Mouse (Mus musculus) lung, embryonic 14.5 days (tissue): ENCODE results near the gene Plekhm2. TPM values are rescaled to one million over a fixed set of nuclear protein-coding genes. Genes with fewer than 3 reads are reported as not detected.
A peak's percentile ranks its signal among the peaks of the same experiment; 100 is the strongest.

Experiments
- ATAC-seq: fragments of 200-750 bp; cut with Nextera tagmentation; 2 replicates; pipeline ENCODE4 v1.8.0; 2017; ENCODE audit warnings: mild to moderate bottlenecking, moderate TSS enrichment, moderate library complexity; ENCODE audit not compliant: insufficient read depth
- DNase-seq: peaks from one replicate; pipeline ENCODE4 v3.0.0-alpha.2; 2015
- H3K27ac ChIP-seq: fragments of 300-500 bp; sonication (generic); 2 replicates; pipeline ENCODE4 v1.5.1; 2014; ENCODE audit warnings: low read depth, mild to moderate bottlenecking, moderate library complexity
- H3K27me3 ChIP-seq: fragments of 300-500 bp; sonication (generic); 2 replicates; pipeline ENCODE4 v1.6.1; 2014; ENCODE audit warnings: low read length, control low read depth; ENCODE audit not compliant: insufficient read depth
- H3K36me3 ChIP-seq: fragments of 300-500 bp; sonication (generic); 2 replicates; pipeline ENCODE4 v1.6.1; 2014; ENCODE audit warnings: control low read depth; ENCODE audit not compliant: insufficient read depth
- H3K4me1 ChIP-seq: fragments of 300-500 bp; sonication (generic); 2 replicates; pipeline ENCODE4 v1.6.1; 2014; ENCODE audit warnings: antibody characterized with exemption, control low read depth; ENCODE audit not compliant: insufficient read depth
- H3K4me2 ChIP-seq: fragments of 300-500 bp; sonication (generic); 2 replicates; pipeline ENCODE4 v1.6.1; 2014; ENCODE audit warnings: mild to moderate bottlenecking
- H3K4me3 ChIP-seq: fragments of 300-500 bp; sonication (generic); 2 replicates; pipeline ENCODE4 v1.5.1; 2014; ENCODE audit warnings: low read depth, low read length
- H3K9ac ChIP-seq: fragments of 300-500 bp; sonication (generic); 2 replicates; pipeline ENCODE4 v1.6.1; 2014
- H3K9me3 ChIP-seq: fragments of 300-500 bp; sonication (generic); 2 replicates; pipeline ENCODE4 v1.6.1; 2016; ENCODE audit warnings: low read depth, low read length, control low read depth
- CTCF ChIP-seq: IDR thresholded peaks from 2 replicates; pipeline ENCODE4 v1.5.1; 2016; ENCODE audit warnings: antibody characterized with exemption, low read depth
- WGBS: fragments of 180-500 bp; shearing (Covaris S2); extraction: QIAGEN DNeasy Blood & Tissue Kit; methylation state at CpG from one replicate; pipeline ENCODE4 v1.1.7; 2014; 5-methylcytosine and 5-hydroxymethylcytosine counted together
- polyA plus RNA-seq: library from polyadenylated mRNA; unstranded; fragments of >200 nt; fragmentation: Nextera tagmentation; extraction: Ambion mirVana; gene quantifications from 2 replicates; pipeline ENCODE4 v1.2.1, GENCODE M21; 2014

Gene Plekhm2
- polyA plus RNA-seq, 1 experiment from 2014 or later = 5.4 TPM

- Histone ChIP-seq H3K4me3 (no peak overlapping the region), H3K4me2 (no peak overlapping the region), H3K27me3 (no peaks in the 10 kb centered on the region), H3K27ac (no peak overlapping the region), H3K9ac (no peak overlapping the region), H3K36me3 (peaks cover 95% of the 10 kb centered on the region), H3K4me1 (no peaks in the 10 kb centered on the region), H3K9me3 (no peaks in the 10 kb centered on the region)
- 83% methylated on average over 21 of the region's 21 CpGs for WGBS
- ATAC-seq (no peak; the same call in 1 of the 2 replicates), DNase-seq (peak; percentile 34)
- no peak for TF ChIP-seq CTCF
These were observed 32.4 kb downstream of the Plekhm2 start for GRCm38 (mm10) chr4:141632111-141632873.

- Histone ChIP-seq H3K9ac (no peak overlapping the region), H3K4me1 (no peaks in the 10 kb centered on the region), H3K36me3 (peaks cover 95% of the 10 kb centered on the region), H3K9me3 (no peaks in the 10 kb centered on the region), H3K4me3 (no peak overlapping the region), H3K27ac (no peak overlapping the region), H3K4me2 (no peak overlapping the region), H3K27me3 (no peaks in the 10 kb centered on the region)
- 91% methylated on average over 20 of the region's 20 CpGs for WGBS
- no peak for DNase-seq
- no peak for TF ChIP-seq CTCF
- ATAC-seq = no peak
These were observed 33.4 kb downstream of the Plekhm2 start for GRCm38 (mm10) chr4:141631250-141631649.

- Histone ChIP-seq H3K27ac (no peak overlapping the region), H3K27me3 (no peaks in the 10 kb centered on the region), H3K4me1 (no peaks in the 10 kb centered on the region), H3K9me3 (no peaks in the 10 kb centered on the region), H3K4me2 (no peak overlapping the region), H3K36me3 (peaks cover 95% of the 10 kb centered on the region), H3K4me3 (no peak overlapping the region), H3K9ac (no peak overlapping the region)
- ATAC-seq (no peak; the same call in 1 of the 2 replicates), DNase-seq (no peak)
- WGBS = 91% methylated on average over 11 of the region's 11 CpGs
- TF ChIP-seq CTCF = no peak
These were observed 34.7 kb downstream of the Plekhm2 start for GRCm38 (mm10) chr4:141630021-141630420.

GRCm38 (mm10) chr4:141628661-141629060 is 36.0 kb downstream of the Plekhm2 start:
- no peak overlapping the region for H3K4me3 ChIP-seq
- ATAC-seq (no peak), DNase-seq (no peak)
- H3K9me3 ChIP-seq = no peaks in the 10 kb centered on the region
- H3K4me1 ChIP-seq = no peaks in the 10 kb centered on the region
- H3K27ac ChIP-seq = no peak overlapping the region
- no peak overlapping the region for H3K4me2 ChIP-seq
- no peak for TF ChIP-seq CTCF
- peaks cover 83% of the 10 kb centered on the region for H3K36me3 ChIP-seq
- 63% methylated on average over 14 of the region's 14 CpGs for WGBS
- no peak overlapping the region for H3K9ac ChIP-seq
- no peaks in the 10 kb centered on the region for H3K27me3 ChIP-seq

- H3K27ac ChIP-seq = no peak overlapping the region
- 86% methylated on average over 5 of the region's 5 CpGs for WGBS
- DNase-seq (no peak), ATAC-seq (no peak)
- H3K4me1 ChIP-seq = no peaks in the 10 kb centered on the region
- H3K4me2 ChIP-seq = no peak overlapping the region
- no peaks in the 10 kb centered on the region for H3K27me3 ChIP-seq
- TF ChIP-seq CTCF = no peak
- no peak overlapping the region for H3K9ac ChIP-seq
- no peaks in the 10 kb centered on the region for H3K9me3 ChIP-seq
- H3K4me3 ChIP-seq = no peak overlapping the region
- peaks cover 73% of the 10 kb centered on the region for H3K36me3 ChIP-seq
These were observed 37.2 kb downstream of the Plekhm2 start for GRCm38 (mm10) chr4:141627502-141627901.

- Histone ChIP-seq H3K4me2 (no peak overlapping the region), H3K27me3 (no peaks in the 10 kb centered on the region), H3K4me3 (no peak overlapping the region), H3K9ac (no peak overlapping the region), H3K4me1 (no peaks in the 10 kb centered on the region), H3K27ac (no peak overlapping the region), H3K36me3 (peaks cover 57% of the 10 kb centered on the region), H3K9me3 (no peaks in the 10 kb centered on the region)
- ATAC-seq (no peak), DNase-seq (no peak)
- no peak for TF ChIP-seq CTCF
- WGBS = 90% methylated on average over 16 of the region's 16 CpGs
These were observed 38.7 kb downstream of the Plekhm2 start for GRCm38 (mm10) chr4:141625774-141626550.
